Mouse (Mus musculus) yolk sac, embryonic 10.5 days (tissue): ENCODE data around the gene Eepd1.
"Not testable (repeated sequence)": the region's sequence is repeated elsewhere in the genome, so short reads cannot be mapped to it uniquely, and the experiment has no call there.

Source experiments
- DNase-seq: peaks from one replicate; pipeline ENCODE4 v3.0.0-alpha.2; 2017; ENCODE audit warnings: low spot score

The Eepd1 gene

DNA sequence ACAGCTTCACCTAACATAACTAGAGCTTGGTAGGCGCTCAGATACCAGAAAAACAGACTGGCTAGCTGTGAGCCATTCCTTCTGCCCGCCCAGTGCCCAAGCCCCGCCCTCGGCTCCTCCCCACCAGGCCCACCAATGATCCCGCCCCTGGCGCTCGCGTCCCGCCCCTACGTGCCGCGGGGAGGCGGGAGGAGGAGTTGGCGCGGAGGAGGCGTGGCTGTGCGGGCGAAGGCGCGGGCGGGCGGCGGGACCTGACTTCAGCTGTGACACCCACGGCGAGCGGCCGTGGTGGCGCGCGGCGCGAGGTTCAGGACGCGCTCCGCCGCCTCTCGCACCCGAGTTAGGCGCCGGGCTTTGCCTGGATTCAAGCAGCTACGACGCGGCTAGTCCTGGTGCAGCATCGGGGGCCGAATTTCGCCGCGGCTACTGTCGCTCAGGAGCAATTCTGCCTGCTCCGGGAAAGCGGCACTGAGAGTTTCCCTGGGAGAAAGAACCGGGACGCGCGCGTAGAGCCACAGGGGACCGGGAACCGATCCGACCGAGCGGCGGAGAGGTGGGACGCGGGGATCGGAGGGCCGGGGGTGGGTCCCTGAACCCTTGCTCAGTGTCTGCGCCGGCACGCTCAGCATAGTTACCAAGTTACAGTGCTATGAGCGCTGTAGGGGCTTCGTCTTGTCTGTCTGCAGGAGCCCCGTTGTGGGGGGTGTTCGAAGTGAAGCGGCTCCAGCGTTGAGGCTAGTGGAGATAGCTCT, at the start of gene Eepd1:
TSS of gene Eepd1 (plus strand) at position 204 of the 752 bp plus-strand sequence.
- peak; percentile 93 for DNase-seq

DNA sequence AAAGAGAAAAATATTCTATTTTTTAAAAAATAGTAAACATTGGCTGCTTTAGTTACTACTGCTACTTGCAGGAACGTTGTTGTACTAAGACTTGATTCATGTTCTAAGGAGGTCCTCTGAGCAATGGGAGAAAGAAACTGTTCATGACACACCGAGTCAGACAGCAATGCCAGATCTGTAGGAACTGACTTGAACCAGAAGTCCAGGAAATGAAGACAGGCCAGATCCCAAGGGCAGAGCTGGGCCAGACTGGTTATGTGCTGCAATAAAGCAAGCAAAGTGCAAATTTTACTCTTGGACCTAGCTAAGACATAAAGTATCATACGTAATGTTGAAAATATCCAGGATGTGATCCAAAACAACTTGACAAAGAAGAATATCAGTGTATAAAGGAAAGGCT, 42.5 kb upstream of the Eepd1 start:
- DNase-seq = no peak

DNA sequence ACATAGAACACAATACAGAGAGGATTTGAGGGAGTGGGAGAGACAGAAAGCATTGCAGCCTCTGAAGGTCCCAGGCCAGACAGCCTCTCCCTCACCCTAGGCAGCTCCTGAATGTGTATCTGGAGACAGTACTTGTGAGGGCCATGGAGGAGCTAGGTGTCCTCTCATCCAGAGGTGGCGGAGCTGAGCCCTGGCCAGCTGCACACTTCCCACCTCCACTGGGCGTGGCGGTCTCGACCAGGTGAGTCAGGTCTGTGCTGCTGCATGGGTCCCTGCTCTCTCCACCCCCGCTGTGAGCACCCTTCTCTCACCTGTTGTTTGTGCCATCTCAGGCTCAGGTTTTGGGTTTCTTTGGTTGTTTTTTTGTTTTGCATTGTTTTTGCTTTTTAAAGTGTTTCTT, 41.3 kb upstream of the Eepd1 start:
- DNase-seq = not testable (repeated sequence)

DNA sequence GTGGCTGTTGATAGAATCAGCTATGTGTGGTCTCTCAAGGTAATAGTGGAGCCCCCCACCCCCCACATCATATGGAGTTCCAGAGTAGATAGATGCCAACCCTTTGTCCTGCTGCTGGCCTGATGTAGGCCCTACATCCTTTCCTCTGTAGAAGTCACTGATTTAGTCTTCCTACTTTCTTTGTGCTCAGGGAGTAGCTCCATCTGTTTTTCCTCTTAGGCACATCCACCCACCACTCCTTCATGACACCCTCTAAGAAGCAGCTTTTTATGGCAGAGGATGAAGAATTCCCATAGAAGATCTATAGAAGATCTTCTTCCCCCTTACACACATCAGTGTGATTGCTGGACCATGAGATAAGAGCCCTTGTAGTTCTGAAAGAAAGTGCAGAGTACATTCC, 39.3 kb upstream of the Eepd1 start:
- no peak for DNase-seq

DNA sequence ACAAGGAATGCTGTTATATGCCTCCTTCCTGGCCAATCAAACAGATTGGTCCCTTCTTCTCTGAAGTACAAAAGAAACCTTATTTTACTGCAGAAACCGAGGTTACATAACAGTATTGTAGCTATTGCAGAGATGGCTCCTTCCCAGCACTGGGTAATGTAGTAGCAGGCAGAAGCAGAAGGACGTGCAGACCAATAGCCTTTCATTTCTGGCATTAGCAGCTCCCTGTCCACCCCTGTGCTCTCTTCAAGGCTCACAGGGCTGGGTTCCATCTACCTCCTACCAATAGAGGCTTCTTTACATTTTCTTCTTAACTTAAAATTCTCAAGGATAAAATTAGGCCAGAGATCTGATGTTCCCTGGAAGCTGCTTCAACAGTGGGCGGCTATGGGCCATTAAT, 38.3 kb upstream of the Eepd1 start:
- no peak for DNase-seq

DNA sequence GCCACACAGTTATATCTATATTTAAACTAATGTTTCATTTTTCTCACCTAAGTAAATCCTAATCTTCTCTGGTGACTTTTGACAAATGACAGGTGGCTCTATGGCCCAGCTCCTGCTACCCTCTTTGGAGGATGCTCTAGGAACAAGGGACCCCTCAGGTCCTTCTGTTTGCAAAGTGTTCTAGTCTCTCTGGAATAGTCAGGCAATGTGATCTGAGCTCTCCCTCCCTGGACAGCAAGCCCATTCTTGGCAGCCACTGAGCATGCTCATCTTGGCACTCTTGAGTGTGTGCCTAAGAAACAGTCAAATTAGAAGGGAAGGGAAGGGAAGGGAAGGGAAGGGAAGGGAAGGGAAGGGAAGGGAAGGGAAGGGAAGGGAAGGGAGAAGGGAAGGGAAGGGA, 37.8 kb upstream of the Eepd1 start:
- no peak for DNase-seq

DNA sequence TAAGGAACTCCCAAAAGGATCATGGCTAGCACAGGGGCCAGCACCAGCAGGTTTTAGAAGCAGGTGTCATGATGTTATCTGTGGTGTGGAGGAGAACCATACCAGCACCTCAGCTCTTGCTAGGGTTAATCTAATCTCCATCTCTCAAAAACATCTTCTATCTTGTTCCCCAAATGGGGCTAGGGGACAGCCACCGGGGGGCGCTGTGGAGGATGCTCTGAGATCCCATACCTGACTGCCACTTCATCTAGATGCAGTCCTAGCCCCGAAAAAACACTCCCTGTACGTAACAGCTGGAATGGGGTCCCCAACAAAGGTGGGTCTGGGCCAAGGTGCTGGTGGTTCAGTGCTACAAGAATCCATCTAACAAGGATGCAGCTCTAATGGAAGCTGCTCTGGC, 31.0 kb upstream of the Eepd1 start:
- no peak for DNase-seq

DNA sequence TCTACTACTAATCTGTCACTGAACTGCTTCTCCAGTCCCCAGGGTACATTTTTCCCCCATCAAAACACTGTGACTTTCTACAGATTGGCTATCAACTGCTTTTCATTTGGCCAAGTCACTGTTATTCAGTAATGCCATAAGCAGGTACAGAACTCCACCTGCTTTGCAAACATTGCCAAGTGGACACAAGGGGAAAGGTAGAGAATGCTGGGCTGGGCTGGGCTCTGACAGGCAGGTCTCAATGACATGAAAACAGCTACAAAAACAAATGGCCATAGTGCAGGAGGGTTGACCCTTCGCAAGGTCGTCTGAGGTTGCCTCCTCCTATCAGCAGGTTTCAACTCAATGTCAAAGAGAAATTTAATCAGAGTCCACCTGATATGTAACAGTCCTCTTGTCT, 26.3 kb upstream of the Eepd1 start:
- DNase-seq = no peak

DNA sequence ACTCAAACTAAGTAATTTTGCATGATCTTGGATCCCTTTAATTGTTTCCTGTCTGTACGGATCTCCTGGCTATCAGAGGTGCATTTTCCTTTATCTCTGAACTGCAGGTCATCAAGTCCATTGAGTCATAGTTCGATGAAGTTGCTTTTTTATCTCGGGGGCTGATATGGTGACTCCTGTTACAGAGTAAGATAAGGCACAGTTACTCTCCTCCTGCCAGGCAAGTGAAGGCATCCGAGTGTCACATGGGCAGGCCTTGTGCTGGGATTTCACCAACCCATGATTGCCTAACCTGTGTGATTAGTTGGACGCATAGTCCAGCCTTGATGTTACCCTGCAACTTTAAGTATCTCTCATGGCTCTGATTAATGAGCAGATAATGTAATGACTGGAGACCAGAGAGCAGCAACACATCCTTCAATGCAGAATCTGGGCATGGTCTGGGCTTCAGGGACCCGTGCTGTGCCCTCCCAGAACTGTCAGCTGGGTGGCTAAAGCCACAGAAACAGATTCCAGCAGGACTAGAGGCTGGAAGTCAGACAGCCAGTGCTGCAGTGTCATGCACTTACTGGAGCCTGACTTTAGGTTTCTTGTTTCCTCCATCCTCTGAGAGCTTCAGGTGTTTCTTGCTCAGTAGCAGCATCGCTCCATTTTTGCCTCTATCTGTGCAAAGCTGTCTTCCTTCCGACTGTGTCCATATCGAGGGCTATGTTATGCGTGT, 20.4 kb upstream of the Eepd1 start:
- DNase-seq = no peak

DNA sequence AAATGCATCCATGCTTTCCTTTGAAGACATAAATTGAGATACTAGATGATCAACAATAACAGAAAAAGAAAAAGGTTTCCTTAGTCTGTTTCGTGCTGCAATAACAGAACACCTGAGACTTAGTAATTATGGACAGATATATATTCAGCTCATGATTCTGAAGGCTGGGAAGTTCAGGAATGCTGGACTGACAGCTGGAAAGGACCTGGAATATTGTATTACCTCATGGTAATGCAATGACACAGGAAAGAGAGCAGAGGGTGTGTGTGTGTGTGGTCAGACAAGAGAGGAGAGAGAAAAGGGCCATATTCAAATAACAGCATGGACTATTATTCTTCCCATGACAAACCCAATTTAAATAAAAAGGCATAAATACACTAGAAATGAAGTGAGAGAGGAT, 17.0 kb upstream of the Eepd1 start:
- no peak for DNase-seq

DNA sequence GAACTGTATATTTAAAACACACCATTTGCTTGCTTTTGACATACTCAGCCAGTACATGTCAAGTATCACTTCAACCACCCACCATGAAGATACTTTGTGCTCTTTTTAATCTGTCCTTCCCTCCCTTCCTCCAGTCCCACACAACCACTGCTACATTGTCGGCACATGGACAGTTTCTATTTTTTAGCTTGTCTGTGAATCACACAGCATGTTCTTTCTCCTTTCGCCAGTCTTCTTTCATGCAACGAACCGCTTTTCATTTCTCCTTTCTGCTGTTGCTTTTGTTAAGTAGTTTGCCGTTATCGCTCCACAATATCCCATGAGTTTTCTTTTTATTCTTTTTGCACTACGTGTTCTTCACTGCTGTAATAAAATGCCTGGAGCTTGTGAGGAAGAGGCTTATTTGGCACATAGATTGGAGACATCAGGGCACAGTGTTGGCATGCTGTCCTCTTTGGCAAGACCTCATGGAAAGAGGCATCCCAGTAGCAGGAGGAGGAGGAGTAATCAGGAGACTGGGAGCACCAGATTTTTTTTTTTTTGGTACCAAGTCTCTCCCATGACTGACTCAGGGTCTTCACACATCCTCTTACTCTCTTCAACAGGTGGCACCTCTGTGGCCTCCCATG, 1.8 kb upstream of the Eepd1 start:
- no peak for DNase-seq

DNA sequence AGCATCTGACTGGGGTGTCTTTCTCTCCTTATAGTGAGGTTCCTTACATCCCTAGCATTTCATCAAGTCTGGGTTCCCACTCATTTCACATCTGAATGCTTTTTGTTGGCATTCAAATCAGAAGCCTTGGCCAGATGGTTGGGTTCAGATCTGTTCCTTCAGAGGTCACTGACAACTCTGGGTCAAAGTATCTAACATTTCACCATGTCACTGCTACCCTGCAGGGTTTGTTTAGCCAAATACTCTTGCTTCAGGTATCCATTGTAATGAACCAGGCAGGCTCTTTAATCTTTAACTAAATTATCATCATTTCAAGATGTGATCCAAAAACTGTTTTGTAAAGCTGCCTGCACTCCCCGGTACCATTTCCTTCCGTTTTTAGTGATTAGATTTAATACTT, 671 bp upstream of the Eepd1 start:
- DNase-seq = peak; percentile 37

DNA sequence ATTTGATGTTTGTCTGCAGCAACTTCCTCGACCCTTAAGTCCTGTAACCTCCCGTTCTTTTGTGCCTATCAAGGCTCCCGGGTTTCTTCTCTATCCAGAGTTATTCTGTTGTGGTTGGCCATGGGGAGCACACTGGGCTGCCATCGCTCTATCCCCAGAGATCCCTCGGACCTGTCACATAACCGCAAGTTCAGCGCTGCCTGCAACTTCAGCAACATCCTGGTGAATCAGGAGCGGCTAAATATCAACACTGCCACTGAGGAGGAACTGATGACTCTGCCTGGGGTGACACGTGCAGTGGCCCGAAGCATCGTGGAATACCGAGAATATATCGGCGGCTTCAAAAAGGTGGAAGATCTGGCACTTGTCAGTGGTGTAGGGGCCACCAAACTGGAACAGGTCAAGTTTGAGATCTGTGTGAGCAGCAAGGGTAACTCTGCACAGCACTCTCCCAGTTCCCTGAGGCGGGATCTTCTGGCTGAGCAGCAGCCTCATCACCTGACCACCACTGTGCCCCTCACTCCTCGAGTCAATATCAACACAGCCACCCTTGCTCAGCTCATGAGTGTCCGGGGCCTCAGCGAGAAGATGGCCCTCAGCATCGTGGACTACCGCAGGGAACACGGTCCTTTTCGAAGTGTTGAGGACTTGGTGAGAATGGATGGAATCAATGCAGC, 1.1 kb downstream of the Eepd1 start:
- no peak for DNase-seq

DNA sequence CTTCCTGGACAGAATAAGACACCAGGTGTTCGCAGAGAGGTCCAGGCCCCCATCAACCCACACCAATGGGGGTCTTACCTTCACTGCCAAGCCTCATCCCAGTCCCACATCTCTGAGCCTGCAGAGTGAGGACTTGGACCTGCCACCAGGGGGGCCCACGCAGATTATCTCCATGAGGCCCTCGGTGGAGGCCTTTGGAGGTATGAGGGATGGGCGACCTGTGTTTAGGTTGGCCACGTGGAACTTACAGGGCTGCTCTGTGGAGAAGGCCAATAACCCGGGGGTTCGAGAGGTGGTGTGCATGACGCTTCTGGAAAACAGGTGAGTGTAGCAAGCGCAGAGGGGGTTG, 1.6 kb downstream of the Eepd1 start:
- no peak for DNase-seq

DNA sequence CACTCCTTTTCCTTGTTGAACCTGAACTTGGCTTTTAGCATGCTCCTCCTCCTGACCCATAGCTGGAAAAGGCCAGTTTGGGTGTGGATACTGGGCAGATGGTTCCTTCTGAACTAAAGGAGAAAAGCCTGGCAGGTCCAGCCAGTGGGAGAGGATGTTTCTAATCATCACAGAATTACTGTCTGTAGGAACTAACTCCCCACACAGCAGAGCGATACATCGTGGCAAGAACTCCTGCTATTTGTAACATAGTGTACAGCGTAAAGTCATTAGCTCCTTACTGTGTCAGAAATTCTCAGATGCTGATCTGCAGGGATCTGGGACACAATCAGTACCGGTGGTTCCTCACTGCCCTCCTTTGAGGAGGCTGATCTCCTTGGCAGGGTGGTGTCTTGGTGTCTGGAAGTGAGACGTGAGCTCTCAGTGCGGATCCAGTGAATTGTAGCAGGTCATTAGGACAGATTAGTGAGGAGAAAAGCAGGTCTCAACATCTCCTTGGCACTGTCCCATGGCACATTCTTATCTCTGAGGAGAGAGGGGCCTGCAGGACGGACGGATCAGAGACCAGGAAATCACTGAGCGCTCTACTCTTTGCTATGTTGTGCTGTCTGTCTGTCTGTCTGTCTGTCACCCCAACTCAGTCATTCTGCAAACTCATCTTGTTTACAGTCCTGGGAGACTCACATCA, 2.7 kb downstream of the Eepd1 start:
- no peak for DNase-seq

DNA sequence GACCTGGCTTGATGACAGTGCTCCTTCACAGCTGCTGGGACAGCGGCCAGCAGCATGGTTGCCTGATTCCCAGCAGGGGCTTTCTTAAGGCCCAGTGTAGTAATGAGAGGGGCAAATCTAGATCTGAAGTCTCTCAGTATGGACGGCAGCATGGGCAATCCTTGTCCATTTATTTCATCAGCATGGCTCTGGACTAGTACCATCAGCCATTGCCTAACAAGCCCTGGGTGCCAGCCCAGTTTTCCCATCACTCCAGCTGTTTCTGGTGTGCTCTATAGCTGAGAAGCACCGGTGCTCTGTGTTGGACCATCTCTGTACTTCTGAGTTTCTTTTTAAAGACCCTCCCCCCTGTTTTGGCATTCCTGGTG, 3.3 kb downstream of the Eepd1 start:
- no peak for DNase-seq

DNA sequence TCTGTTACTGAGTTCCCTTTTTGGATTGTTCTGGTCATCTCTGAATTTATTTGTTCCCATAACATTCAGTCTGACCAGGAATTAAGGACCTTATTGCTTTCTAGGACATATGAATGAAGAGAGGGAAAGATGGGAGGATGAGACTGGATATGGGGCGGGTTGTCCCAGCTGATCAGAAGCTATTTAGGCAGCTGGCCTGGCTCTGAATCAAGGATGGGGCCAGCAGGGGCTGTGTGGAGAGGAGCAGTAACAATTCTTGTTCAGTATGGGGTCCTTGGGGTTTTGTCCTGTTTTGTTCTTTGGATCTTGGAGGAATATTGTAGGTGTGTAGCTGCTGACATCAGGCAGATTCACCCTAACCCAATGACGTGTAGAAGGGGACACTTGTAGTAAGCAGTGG, 3.7 kb downstream of the Eepd1 start:
- DNase-seq = no peak

DNA sequence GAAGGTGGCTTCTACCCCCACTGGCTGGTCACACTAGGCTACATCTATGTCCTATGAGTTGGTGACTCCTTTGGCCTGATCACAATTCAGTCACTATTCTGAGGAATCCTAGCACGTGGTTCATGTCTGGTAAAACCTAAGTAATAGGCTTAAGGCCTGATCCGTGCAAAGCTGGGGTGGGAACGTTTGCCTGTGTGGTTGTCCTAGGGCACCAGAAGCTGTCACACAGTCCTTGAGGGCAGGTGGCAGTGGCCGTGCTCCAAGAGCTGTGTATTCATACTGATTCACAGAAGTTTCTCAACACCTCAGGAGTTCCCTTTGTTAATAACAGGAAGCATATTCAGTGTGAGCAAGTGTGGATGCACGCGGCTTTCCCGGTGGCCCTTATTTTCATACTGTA, 4.1 kb downstream of the Eepd1 start:
- no peak for DNase-seq

DNA sequence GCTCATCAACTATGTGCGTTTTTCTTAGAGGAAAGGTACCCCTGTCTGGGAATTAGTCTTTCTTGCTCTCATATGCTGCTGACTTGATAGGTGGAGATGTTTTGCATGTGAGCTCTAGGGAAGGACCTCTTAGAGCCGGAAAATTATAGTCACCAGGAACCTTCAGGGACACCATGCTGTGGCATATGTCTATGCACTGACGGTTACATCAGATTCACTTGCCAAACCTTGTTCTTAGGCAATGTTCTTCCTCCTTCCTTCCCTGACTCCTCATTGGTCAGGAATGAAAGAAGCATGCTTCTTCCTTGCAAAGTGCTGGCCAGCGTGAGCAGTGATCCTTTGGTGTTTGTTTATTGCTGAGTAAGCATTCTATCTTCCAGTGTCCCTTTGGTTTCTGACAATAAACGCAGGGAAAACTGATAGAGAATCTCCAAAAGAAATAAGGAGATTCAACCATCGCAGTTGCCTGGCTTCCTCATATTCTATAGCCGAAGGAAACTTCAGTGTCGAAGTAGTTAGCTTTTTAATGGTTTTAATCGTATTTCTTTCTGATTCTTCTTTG, 5.0 kb downstream of the Eepd1 start:
- no peak for DNase-seq

DNA sequence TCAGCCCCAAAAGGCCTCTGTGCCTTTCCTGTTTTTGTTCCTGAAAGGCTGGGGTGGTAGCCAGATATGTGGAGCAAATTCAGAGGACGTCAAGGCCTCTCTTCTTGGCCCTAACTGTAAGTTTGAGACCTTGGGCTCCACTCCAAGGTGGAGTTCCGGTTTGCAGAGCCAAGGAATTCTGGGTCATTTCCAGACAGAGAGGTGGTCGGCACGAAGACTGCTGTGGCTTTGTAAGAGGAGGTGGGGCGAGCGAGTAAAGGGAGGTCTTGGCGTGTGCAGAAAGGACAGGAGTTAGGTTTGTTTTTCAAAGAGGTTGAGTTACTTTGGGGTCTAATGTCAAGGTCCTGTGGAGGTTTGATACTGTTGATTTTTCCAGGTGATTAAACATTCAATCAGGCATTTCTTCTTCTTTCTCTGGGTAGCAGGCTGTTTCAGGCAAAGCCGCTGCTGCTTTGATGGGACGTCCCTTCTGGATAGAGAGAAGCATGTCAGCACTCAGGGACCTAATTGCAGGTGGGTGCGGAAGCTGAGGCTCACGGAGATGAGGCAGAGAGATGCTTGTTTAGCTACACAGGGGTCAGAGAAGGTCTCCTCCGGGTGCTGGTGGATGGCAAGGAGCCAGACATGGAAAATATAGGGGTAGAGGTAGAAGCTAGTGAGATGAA, 6.2 kb downstream of the Eepd1 start:
- no peak for DNase-seq

DNA sequence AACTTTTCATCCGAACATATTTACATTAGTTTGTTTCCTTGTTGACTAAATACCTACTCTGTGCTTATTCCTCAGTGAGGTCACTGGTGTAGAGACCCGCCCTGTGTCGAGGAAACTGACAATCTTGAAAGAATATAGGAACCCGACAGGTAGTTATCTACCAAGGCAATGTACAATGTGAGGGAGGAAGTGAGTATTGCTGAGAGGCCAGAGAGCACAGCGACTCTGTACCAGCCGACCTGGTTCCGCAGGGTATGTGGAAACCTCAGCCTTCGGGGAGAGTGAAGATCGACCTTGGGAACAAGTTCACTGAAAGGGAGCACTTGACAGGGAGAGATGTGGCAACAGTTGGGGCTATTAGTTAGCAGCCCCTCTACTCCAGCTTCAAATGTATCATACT, 7.2 kb downstream of the Eepd1 start:
- no peak for DNase-seq
